Mouse (Mus musculus): Measurements from ENCODE around the gene Nceh1.
"Not testable (repeated sequence)": the region's sequence is repeated elsewhere in the genome, so short reads cannot be mapped to it uniquely, and the experiment has no call there.

Gene Nceh1

GRCm38 (mm10) chr3:27288301-27288700 lies 105.5 kb downstream of the Nceh1 start:
- DNase-seq: no peak

- DNase-seq: no peak
Observed at GRCm38 (mm10) chr3:27288909-27289308, 106.1 kb downstream of the Nceh1 start.

- no peak for DNase-seq
Observed at GRCm38 (mm10) chr3:27290285-27290684, 107.5 kb downstream of the Nceh1 start.

GRCm38 (mm10) chr3:27290945-27291344 lies 108.2 kb downstream of the Nceh1 start:
- not testable (repeated sequence) for DNase-seq

GRCm38 (mm10) chr3:27291411-27291810 lies 108.6 kb downstream of the Nceh1 start:
- not testable (repeated sequence) for DNase-seq

GRCm38 (mm10) chr3:27293645-27294385 lies 111.0 kb downstream of the Nceh1 start:
- DNase-seq: no peak

- no peak for DNase-seq
Observed at GRCm38 (mm10) chr3:27300451-27300850, 117.7 kb downstream of the Nceh1 start.

- no peak for DNase-seq
Observed at GRCm38 (mm10) chr3:27302339-27303022, 119.7 kb downstream of the Nceh1 start.

- no peak for DNase-seq
Observed at GRCm38 (mm10) chr3:27306815-27307214, 124.0 kb downstream of the Nceh1 start.

GRCm38 (mm10) chr3:27310973-27311372 lies 128.2 kb downstream of the Nceh1 start:
- no peak for DNase-seq

- no peak for DNase-seq
Observed at GRCm38 (mm10) chr3:27311475-27311874, 128.7 kb downstream of the Nceh1 start.

- no peak for DNase-seq
Observed at GRCm38 (mm10) chr3:27314506-27315164, 131.9 kb downstream of the Nceh1 start.

GRCm38 (mm10) chr3:27316559-27317287 lies 134.0 kb downstream of the Nceh1 start, which contains the start of gene Tnfsf10:
Gene Tnfsf10 (plus strand): TSS chr3:27317028.
- DNase-seq: no peak

- DNase-seq: no peak
Observed at GRCm38 (mm10) chr3:27317288-27318024, 134.7 kb downstream of the Nceh1 start.

GRCm38 (mm10) chr3:27319650-27320049 lies 136.9 kb downstream of the Nceh1 start:
- DNase-seq: no peak

- DNase-seq: no peak
Observed at GRCm38 (mm10) chr3:27320613-27321495, 138.1 kb downstream of the Nceh1 start.

- DNase-seq: no peak
Observed at GRCm38 (mm10) chr3:27322591-27322990, 139.8 kb downstream of the Nceh1 start.

- no peak for DNase-seq
Observed at GRCm38 (mm10) chr3:27323551-27323950, 140.8 kb downstream of the Nceh1 start.

- DNase-seq: no peak
Observed at GRCm38 (mm10) chr3:27326633-27327191, 143.9 kb downstream of the Nceh1 start.

- no peak for DNase-seq
Observed at GRCm38 (mm10) chr3:27330706-27331105, 147.9 kb downstream of the Nceh1 start.
